Mouse (Mus musculus): Measurements from ENCODE around the gene Mras. TPM values are rescaled to one million over a fixed set of nuclear protein-coding genes. Genes with fewer than 3 reads are reported as not detected.

Gene Mras
- polyA plus RNA-seq, 1 experiment from 2014 or later, result 38.2 TPM

GRCm38 (mm10) chr9:99441647-99442433 lies 4.7 kb upstream of the Mras start:
- no peaks in the 10 kb centered on the region for H3K27me3 ChIP-seq
- TF ChIP-seq CTCF (IDR thresholded peaks at IDR 0.05), result no peak
- no peak for DNase-seq (ENCODE audit: low read depth, low spot score)
- ChIA-PET CTCF (no interaction called here), POLR2A (interaction anchor here (0.6 kb wide), 1 partner anchor 19 kb away, joined by 3 read pairs; no protein-coding TSS in a partner anchor)
- no peak for ATAC-seq
- in situ Hi-C loops (cut with MboI; ENCODE audit: low pct_unique_long_range_greater_than_20kb), result loop anchor here (10.0 kb wide), 1 partner anchor 467 kb away; no protein-coding TSS in a partner anchor

- DNase-seq (ENCODE audit: low read depth, low spot score) (no peak), ATAC-seq (no peak)
- H3K27me3 ChIP-seq, result no peaks in the 10 kb centered on the region
- POLR2A ChIA-PET, result interaction anchor here (0.6 kb wide), 1 partner anchor 9 kb away, joined by 3 read pairs; no protein-coding TSS in a partner anchor
- CTCF ChIA-PET, result interaction anchor here (1.4 kb wide), 1 partner anchor 18 kb away, joined by 3 read pairs; no protein-coding TSS in a partner anchor
- TF ChIP-seq CTCF (IDR thresholded peaks at IDR 0.05), result no peak
- in situ Hi-C loops (cut with MboI; ENCODE audit: low pct_unique_long_range_greater_than_20kb), result loop anchor here (10.0 kb wide), 1 partner anchor 466 kb away; no protein-coding TSS in a partner anchor
Observed at GRCm38 (mm10) chr9:99440941-99441340, 3.8 kb upstream of the Mras start.

- ChIA-PET POLR2A (no interaction called here), CTCF (interaction anchor here (1.4 to 1.6 kb wide), 2 partner anchors 11 to 45 kb away, joined by 3 to 6 read pairs; no protein-coding TSS in a partner anchor)
- ATAC-seq (no peak), DNase-seq (ENCODE audit: low read depth, low spot score) (no peak)
- no peak for TF ChIP-seq CTCF (IDR thresholded peaks at IDR 0.05)
- in situ Hi-C loops (cut with MboI; ENCODE audit: low pct_unique_long_range_greater_than_20kb), result no loop called here
- H3K27me3 ChIP-seq, result no peaks in the 10 kb centered on the region
Observed at GRCm38 (mm10) chr9:99439064-99439463, 1.9 kb upstream of the Mras start.

- H3K27me3 ChIP-seq, result no peaks in the 10 kb centered on the region
- DNase-seq (ENCODE audit: low read depth, low spot score), result no peak
- ChIA-PET POLR2A (no interaction called here), CTCF (interaction anchor here (0.9 to 1.6 kb wide), 3 partner anchors 12 to 99 kb away, joined by 3 to 6 read pairs (median 3); no protein-coding TSS in a partner anchor)
- no peak for ATAC-seq
- TF ChIP-seq CTCF (IDR thresholded peaks at IDR 0.05), result no peak
- in situ Hi-C loops (cut with MboI; ENCODE audit: low pct_unique_long_range_greater_than_20kb), result no loop called here
Observed at GRCm38 (mm10) chr9:99437781-99438565, 792 bp upstream of the Mras start.

GRCm38 (mm10) chr9:99436182-99437030 lies 775 bp downstream of the Mras start:
- no peak for DNase-seq (ENCODE audit: low read depth, low spot score)
- peak; percentile 74 for ATAC-seq
- POLR2A ChIA-PET, result no interaction called here
- CTCF ChIA-PET, result interaction anchor here (0.9 to 2.6 kb wide), 2 partner anchors 11 to 12 kb away, joined by 3 to 14 read pairs; no protein-coding TSS in a partner anchor
- no peaks in the 10 kb centered on the region for H3K27me3 ChIP-seq
- in situ Hi-C loops (cut with MboI; ENCODE audit: low pct_unique_long_range_greater_than_20kb), result no loop called here
- no peak for TF ChIP-seq CTCF (IDR thresholded peaks at IDR 0.05)

GRCm38 (mm10) chr9:99435619-99436181 lies 1.5 kb downstream of the Mras start:
- DNase-seq (ENCODE audit: low read depth, low spot score) (no peak), ATAC-seq (peak; percentile 42)
- H3K27me3 ChIP-seq, result no peaks in the 10 kb centered on the region
- CTCF ChIA-PET, result interaction anchor here (0.9 to 2.6 kb wide), 2 partner anchors 10 to 13 kb away, joined by 3 to 14 read pairs; no protein-coding TSS in a partner anchor
- POLR2A ChIA-PET, result interaction anchor here (1.1 kb wide), 1 partner anchor 9 kb away, joined by 3 read pairs; no protein-coding TSS in a partner anchor
- in situ Hi-C loops (cut with MboI; ENCODE audit: low pct_unique_long_range_greater_than_20kb), result no loop called here
- TF ChIP-seq CTCF (IDR thresholded peaks at IDR 0.05), result no peak

- no peak for TF ChIP-seq CTCF (IDR thresholded peaks at IDR 0.05)
Observed at GRCm38 (mm10) chr9:99434892-99435618, 2.1 kb downstream of the Mras start.

GRCm38 (mm10) chr9:99432478-99432877 lies 4.7 kb downstream of the Mras start:
- H3K27me3 ChIP-seq, result no peaks in the 10 kb centered on the region
- no peak for DNase-seq (ENCODE audit: low read depth, low spot score)
- in situ Hi-C loops (cut with MboI; ENCODE audit: low pct_unique_long_range_greater_than_20kb), result no loop called here
- POLR2A ChIA-PET, result interaction anchor here (0.7 kb wide), 1 partner anchor 8 kb away, joined by 3 read pairs; no protein-coding TSS in a partner anchor
- ATAC-seq, result no peak
- CTCF ChIA-PET, result interaction anchor here (1.1 to 2.9 kb wide), 3 partner anchors 10 to 14 kb away, joined by 3 to 9 read pairs (median 4); no protein-coding TSS in a partner anchor
- no peak for TF ChIP-seq CTCF (IDR thresholded peaks at IDR 0.05)

More at GRCm38 (mm10) chr9:99434892-99435618, 2.1 kb downstream of the Mras start:
- ATAC-seq (no peak), DNase-seq (ENCODE audit: low read depth, low spot score) (no peak)
- POLR2A ChIA-PET, result interaction anchor here (1.1 kb wide), 1 partner anchor 9 kb away, joined by 3 read pairs; no protein-coding TSS in a partner anchor
- no peaks in the 10 kb centered on the region for H3K27me3 ChIP-seq
- CTCF ChIA-PET, result interaction anchor here (0.9 to 2.6 kb wide), 2 partner anchors 10 to 13 kb away, joined by 3 to 14 read pairs; no protein-coding TSS in a partner anchor
- in situ Hi-C loops (cut with MboI; ENCODE audit: low pct_unique_long_range_greater_than_20kb), result no loop called here
